Comparison of ENCODE assay signal across 7 mouse cellular contexts in the genomic region with DNA sequence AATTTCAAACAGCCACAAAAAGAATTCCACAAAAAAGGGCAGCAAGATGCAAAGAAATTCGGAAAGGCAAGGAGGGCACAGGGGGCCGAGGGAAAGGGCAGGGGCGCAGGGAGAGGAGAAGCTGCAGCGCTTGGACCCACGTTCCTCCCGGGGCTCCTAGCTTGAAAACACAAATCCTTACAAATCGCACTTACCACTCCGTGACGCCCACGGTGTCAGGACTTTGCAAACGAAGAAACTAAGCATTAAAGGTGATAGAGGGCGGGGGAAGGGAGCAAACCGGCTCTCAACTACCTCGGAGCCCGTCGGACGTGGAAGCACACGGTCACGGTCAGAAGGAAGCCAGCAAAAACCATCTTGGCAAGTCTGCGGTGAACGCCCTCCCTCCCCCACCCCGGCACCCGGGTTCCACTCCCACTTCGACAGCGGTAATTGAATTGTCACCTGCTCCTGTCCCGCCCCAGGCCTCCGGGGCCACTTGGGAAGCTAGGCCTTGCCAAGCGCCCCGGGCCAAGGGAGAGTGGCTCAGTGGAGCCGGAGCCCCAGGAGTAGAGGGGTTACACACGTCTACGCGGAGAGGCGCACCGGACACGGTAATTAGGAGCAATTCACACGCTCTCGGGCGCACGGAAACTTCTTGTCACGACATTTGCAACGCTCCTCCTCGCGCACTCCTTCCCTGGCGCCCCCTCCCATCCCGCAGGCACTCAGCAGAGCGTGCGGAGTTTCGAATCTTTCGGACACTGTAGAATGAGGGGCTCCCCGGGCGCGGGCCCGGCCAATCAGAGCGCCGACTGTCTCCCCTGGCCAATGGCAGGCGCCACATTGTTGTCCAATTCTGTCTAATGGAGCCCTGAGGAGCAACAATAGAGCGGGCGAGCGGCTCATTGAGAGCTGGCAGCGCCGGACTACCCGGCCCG. TPM values are rescaled to one million over a fixed set of nuclear protein-coding genes. Genes with fewer than 3 reads are reported as not detected.
DNase-seq lines count a peak whose midpoint lies in the region; ATAC-seq and TF ChIP-seq lines count a peak whose summit lies in the region.

A gene (plus strand): TSS at position 906 of the 920 bp plus-strand sequence.

- no peak within 1 kb of the TSS for H3K9ac ChIP-seq in lung, embryonic 15.5 days
- no peak within 1 kb of the TSS for H3K9ac ChIP-seq in liver, embryonic 16.5 days (ENCODE audit: low read depth, low read length)

- DNase-seq in lung, adult 2 months, result no peak
- peak; percentile 58 for DNase-seq in embryo, embryonic 11.5 days (ENCODE audit: low read depth, low spot score)
- DNase-seq in hindbrain, embryonic 10.5 days (ENCODE audit: low spot score), result peak; percentile 91

- H3K27ac ChIP-seq in lung, embryonic 15.5 days, result no peak within 1 kb of the TSS
- H3K27ac ChIP-seq in hindbrain, embryonic 10.5 days, result peak within 1 kb of the TSS; percentile 83
- no peak within 1 kb of the TSS for H3K27ac ChIP-seq in liver, embryonic 16.5 days (ENCODE audit: low read length)
- no peak within 1 kb of the TSS for H3K27ac ChIP-seq in testis, adult 2 months (ENCODE audit: control insufficient read depth, insufficient read depth, low read depth, low read length)

- ATAC-seq in lung, embryonic 15.5 days (ENCODE audit: borderline replicate concordance, extremely low read depth, low FRiP score, low TSS enrichment), result peak; percentile 64; the same call in 1 of the 2 replicates
- no peak for ATAC-seq in liver, embryonic 16.5 days (ENCODE audit: low read depth)
- no peak for ATAC-seq in cerebellum, adult (ENCODE audit: insufficient number of reproducible peaks, low FRiP score, low TSS enrichment)

- peaks cover 99% of the 10 kb centered on the region for H3K27me3 ChIP-seq in lung, embryonic 15.5 days
- peaks cover 100% of the 10 kb centered on the region for H3K27me3 ChIP-seq in hindbrain, embryonic 10.5 days (ENCODE audit: insufficient read depth, poor library complexity, severe bottlenecking)
- H3K27me3 ChIP-seq in liver, embryonic 16.5 days (ENCODE audit: control insufficient read depth, insufficient read depth, low read depth, low read length), result peaks cover 98% of the 10 kb centered on the region
- H3K27me3 ChIP-seq in testis, adult 2 months (ENCODE audit: control insufficient read depth, insufficient read depth, low read length), result peaks cover 3% of the 10 kb centered on the region; the same call in 1 of the 2 replicates

- H3K4me3 ChIP-seq in lung, embryonic 15.5 days, result peak within 1 kb of the TSS; percentile 43
- H3K4me3 ChIP-seq in lung, adult 2 months (replicated peaks; ENCODE audit: extremely low read depth, low read depth, low read length), result no peak within 1 kb of the TSS
- H3K4me3 ChIP-seq in hindbrain, embryonic 10.5 days, result peak within 1 kb of the TSS; percentile 60
- H3K4me3 ChIP-seq in liver, embryonic 16.5 days (ENCODE audit: low read depth, low read length), result peak within 1 kb of the TSS; percentile 31
- H3K4me3 ChIP-seq in testis, adult 2 months (ENCODE audit: control insufficient read depth, low read depth, low read length), result peak within 1 kb of the TSS; percentile 83

- H3K4me1 ChIP-seq in lung, embryonic 15.5 days, result peaks cover 35% of the 10 kb centered on the region
- 0 out of 2 replicates have a peak, but pooled peaks cover 2% of the 10 kb centered on the region for H3K4me1 ChIP-seq in lung, adult 2 months (ENCODE audit: control insufficient read depth, insufficient read depth, low read length)
- peaks cover 46% of the 10 kb centered on the region for H3K4me1 ChIP-seq in hindbrain, embryonic 10.5 days (replicated peaks)
- H3K4me1 ChIP-seq in liver, embryonic 16.5 days (ENCODE audit: control insufficient read depth, low read depth, low read length), result peaks cover 2% of the 10 kb centered on the region
- peaks cover 54% of the 10 kb centered on the region for H3K4me1 ChIP-seq in testis, adult 2 months (ENCODE audit: control insufficient read depth, insufficient read depth, low read length)

- H3K36me3 ChIP-seq in lung, embryonic 15.5 days, result no peaks in the 10 kb centered on the region
- no peaks in the 10 kb centered on the region for H3K36me3 ChIP-seq in hindbrain, embryonic 10.5 days
- H3K36me3 ChIP-seq in liver, embryonic 16.5 days (ENCODE audit: control insufficient read depth, insufficient read depth), result no peaks in the 10 kb centered on the region
- no peaks in the 10 kb centered on the region for H3K36me3 ChIP-seq in testis, adult 2 months (ENCODE audit: control insufficient read depth, insufficient read depth, low read length)

- no peak for TF ChIP-seq POLR2A in lung, adult 2 months (IDR thresholded peaks at IDR 0.05; ENCODE audit: borderline replicate concordance, extremely low read depth, low read depth, low read length)
- peak; percentile 19; the same call in 1 of the 2 replicates for TF ChIP-seq POLR2A in testis, adult 2 months (IDR thresholded peaks at IDR 0.05; ENCODE audit: control insufficient read depth, low read depth, low read length)

- TF ChIP-seq CTCF in lung, adult 2 months (IDR thresholded peaks at IDR 0.05; ENCODE audit: insufficient read depth, low read length), result no peak
- TF ChIP-seq CTCF in testis, adult 2 months (IDR thresholded peaks at IDR 0.05; ENCODE audit: control insufficient read depth, insufficient read depth, insufficient replicate concordance, low read depth, low read length), result no peak

- WGBS in lung, embryonic 15.5 days, result 1% methylated on average over 64 of the region's 64 CpGs
- WGBS in lung, adult 2 months, result 2% methylated on average over 64 of the region's 64 CpGs
- under 1% methylated on average over 64 of the region's 64 CpGs for WGBS in hindbrain, embryonic 10.5 days
- WGBS in liver, embryonic 16.5 days (ENCODE audit: insufficient replicate concordance), result 2% methylated on average over 64 of the region's 64 CpGs

- H3K4me2 ChIP-seq in lung, embryonic 15.5 days, result peak within 1 kb of the TSS; percentile 72
- peak within 1 kb of the TSS; percentile 39 for H3K4me2 ChIP-seq in liver, embryonic 16.5 days (ENCODE audit: low read depth, low read length)

- no peaks in the 10 kb centered on the region for H3K9me3 ChIP-seq in lung, embryonic 15.5 days
- H3K9me3 ChIP-seq in hindbrain, embryonic 10.5 days, result no peaks in the 10 kb centered on the region
- no peaks in the 10 kb centered on the region for H3K9me3 ChIP-seq in liver, embryonic 16.5 days (replicated peaks; ENCODE audit: control insufficient read depth, low read length)

RNA-seq across cellular contexts. Expression of the gene that starts here (rescaled TPM):
- polyA plus RNA-seq in lung, embryonic 15.5 days (2015; fragmentation: Nextera tagmentation; extraction: Ambion mirVana), result 0.09 and 0.14 TPM in 2 replicates
- polyA plus RNA-seq in lung, adult 2 months (2012; rRNA removed), result 0.43 and 0.52 TPM in 2 replicates
- polyA plus RNA-seq in hindbrain, embryonic 10.5 days (2016; fragmentation: Nextera tagmentation; extraction: Ambion mirVana), result 0.30 and 0.41 TPM in 2 replicates
- 0.04 TPM in 1 of 2 replicates, not detected in the other for polyA plus RNA-seq in liver, embryonic 16.5 days (2015; fragmentation: Nextera tagmentation; extraction: Ambion mirVana)
- polyA plus RNA-seq in testis, adult 2 months (2012; rRNA removed), result 3.8 and 6.3 TPM in 2 replicates

Comparison
In these comparisons a context has a peak if more than half of its experiments do, and no peak if none do; other contexts are left out.
1. Peak in ATAC-seq, H3K4me3 ChIP-seq and H3K4me2 ChIP-seq in lung, embryonic 15.5 days; RNA of the gene not detected or under 1 TPM.
2. Peak in DNase-seq, H3K4me3 ChIP-seq and H3K27ac ChIP-seq in hindbrain, embryonic 10.5 days; RNA of the gene not detected or under 1 TPM.